Mouse (Mus musculus) limb, embryonic 11.5 days (tissue): ENCODE measurements at regions not wholly inside any gene's neighbourhood (a gene's known extent, or its start where the extent isn't known, plus 50 kb on each side); places are given as distances from the start of the nearest gene placed in this dataset.

Source experiments
- ATAC-seq: fragments of 200-750 bp; cut with Nextera tagmentation; 2 replicates; pipeline ENCODE4 v1.8.0; 2017; ENCODE audit warnings: low read depth; ENCODE audit not compliant: insufficient number of reproducible peaks, low FRiP score, low TSS enrichment
- DNase-seq: peaks from one replicate; pipeline ENCODE4 v3.0.0-alpha.2; 2015; ENCODE audit warnings: low spot score
- H3K27ac ChIP-seq: fragments of 300-500 bp; sonication (generic); replicated peaks from 2 replicates; pipeline ENCODE4 v1.5.1; 2014; ENCODE audit warnings: low read depth, mild to moderate bottlenecking, low read length
- H3K27me3 ChIP-seq: fragments of 300-500 bp; sonication (generic); 2 replicates; pipeline ENCODE4 v1.6.1; 2014; ENCODE audit warnings: mild to moderate bottlenecking, low read length, mixed read lengths; ENCODE audit not compliant: control insufficient read depth, insufficient read depth
- H3K36me3 ChIP-seq: fragments of 300-500 bp; sonication (generic); 2 replicates; pipeline ENCODE4 v1.6.1; 2014; ENCODE audit warnings: mild to moderate bottlenecking, low read length, moderate library complexity, mixed read lengths; ENCODE audit not compliant: control insufficient read depth, insufficient read depth
- H3K4me1 ChIP-seq: fragments of 300-500 bp; sonication (generic); 2 replicates; pipeline ENCODE4 v1.6.1; 2014; ENCODE audit warnings: low read length, mixed read lengths; ENCODE audit not compliant: control insufficient read depth, insufficient read depth
- H3K4me2 ChIP-seq: fragments of 300-500 bp; sonication (generic); 2 replicates; pipeline ENCODE4 v1.6.1; 2014; ENCODE audit warnings: low read depth, mild to moderate bottlenecking, moderate library complexity; ENCODE audit not compliant: severe bottlenecking
- H3K4me3 ChIP-seq: fragments of 300-500 bp; sonication (generic); 2 replicates; pipeline ENCODE4 v1.5.1; 2014; ENCODE audit warnings: low read depth, low read length
- H3K9ac ChIP-seq: fragments of 300-500 bp; sonication (generic); 2 replicates; pipeline ENCODE4 v1.6.1; 2014; ENCODE audit warnings: mild to moderate bottlenecking, low read length
- H3K9me3 ChIP-seq: fragments of 300-500 bp; sonication (generic); 2 replicates; pipeline ENCODE4 v1.6.1; 2016; ENCODE audit warnings: low read length; ENCODE audit not compliant: control insufficient read depth
- whole genome bisulfite sequencing: fragments of 180-500 bp; shearing (Covaris S2); extraction: QIAGEN DNeasy Blood & Tissue Kit; methylation state at CpG from one replicate; pipeline ENCODE4 v1.1.7; 2014; 5-methylcytosine and 5-hydroxymethylcytosine counted together

GRCm38 (mm10) chr3:81482742-81483141, 446.5 kb downstream of the Pdgfc start:
- Histone ChIP-seq H3K27me3 (no peaks in the 10 kb centered on the region), H3K9ac (no peak overlapping the region), H3K27ac (no peak overlapping the region), H3K9me3 (no peaks in the 10 kb centered on the region), H3K4me1 (no peaks in the 10 kb centered on the region), H3K36me3 (no peaks in the 10 kb centered on the region), H3K4me3 (no peak overlapping the region), H3K4me2 (no peak overlapping the region)
- DNase-seq, result no peak
- WGBS, result 61% methylated on average over 2 of the region's 2 CpGs
- no peak for ATAC-seq

DNA sequence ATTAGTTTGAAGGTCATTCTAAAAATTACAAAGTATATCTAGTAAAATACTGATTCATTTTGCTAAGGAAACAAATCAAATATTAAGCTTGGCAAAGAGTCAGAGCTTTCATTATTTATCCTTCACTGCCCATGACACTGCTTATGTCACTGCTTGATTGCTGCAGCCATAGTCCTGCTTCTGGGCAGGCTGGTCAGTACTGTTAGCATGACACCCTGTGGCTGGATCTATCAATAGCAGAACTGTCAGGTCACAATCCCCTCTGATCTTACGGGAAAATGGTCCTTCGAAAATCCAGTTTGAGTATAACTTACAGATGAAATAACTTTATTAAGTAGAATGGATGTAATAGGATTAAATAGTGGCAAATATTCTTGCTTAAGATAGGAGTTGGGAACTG, 447.1 kb downstream of the Pdgfc start:
- WGBS, result 69% methylated on average over 2 of the region's 2 CpGs
- no peaks in the 10 kb centered on the region for H3K27me3 ChIP-seq
- H3K4me2 ChIP-seq, result no peak overlapping the region
- ATAC-seq, result no peak
- no peak overlapping the region for H3K9ac ChIP-seq
- no peak overlapping the region for H3K4me3 ChIP-seq
- H3K4me1 ChIP-seq, result no peaks in the 10 kb centered on the region
- no peaks in the 10 kb centered on the region for H3K9me3 ChIP-seq
- no peak overlapping the region for H3K27ac ChIP-seq
- no peaks in the 10 kb centered on the region for H3K36me3 ChIP-seq
- no peak for DNase-seq

- no peaks in the 10 kb centered on the region for H3K27me3 ChIP-seq
- no peak overlapping the region for H3K27ac ChIP-seq
- H3K4me3 ChIP-seq, result no peak overlapping the region
- no peaks in the 10 kb centered on the region for H3K4me1 ChIP-seq
- ATAC-seq (no peak), DNase-seq (no peak)
- H3K36me3 ChIP-seq, result no peaks in the 10 kb centered on the region
- H3K9ac ChIP-seq, result no peak overlapping the region
- H3K4me2 ChIP-seq, result no peak overlapping the region
- WGBS, result 92% methylated on average over 1 of the region's 1 CpGs
- no peaks in the 10 kb centered on the region for H3K9me3 ChIP-seq
Measured at GRCm38 (mm10) chr3:81505316-81505715, 427.1 kb upstream of the Ctso start.

GRCm38 (mm10) chr3:81508611-81509010, 423.8 kb upstream of the Ctso start:
- peak; percentile 68; the same call in 1 of the 2 replicates for ATAC-seq
- no peak overlapping the region for H3K27ac ChIP-seq

GRCm38 (mm10) chr3:81521804-81522203, 410.6 kb upstream of the Ctso start:
- no peaks in the 10 kb centered on the region for H3K4me1 ChIP-seq
- 83% methylated on average over 4 of the region's 4 CpGs for WGBS
- no peak overlapping the region for H3K4me2 ChIP-seq
- ATAC-seq (no peak), DNase-seq (no peak)
- H3K27ac ChIP-seq, result no peak overlapping the region
- no peak overlapping the region for H3K9ac ChIP-seq
- H3K9me3 ChIP-seq, result no peaks in the 10 kb centered on the region
- no peaks in the 10 kb centered on the region for H3K36me3 ChIP-seq
- no peak overlapping the region for H3K4me3 ChIP-seq
- no peaks in the 10 kb centered on the region for H3K27me3 ChIP-seq

More at GRCm38 (mm10) chr3:81508611-81509010, 423.8 kb upstream of the Ctso start:
- no peak overlapping the region for H3K9ac ChIP-seq
- no peaks in the 10 kb centered on the region for H3K9me3 ChIP-seq
- no peaks in the 10 kb centered on the region for H3K36me3 ChIP-seq
- 4% methylated on average over 2 of the region's 2 CpGs for WGBS
- H3K4me1 ChIP-seq, result no peaks in the 10 kb centered on the region
- no peak overlapping the region for H3K4me2 ChIP-seq
- no peaks in the 10 kb centered on the region for H3K27me3 ChIP-seq
- peak; percentile 34 for DNase-seq
- no peak overlapping the region for H3K4me3 ChIP-seq

DNA sequence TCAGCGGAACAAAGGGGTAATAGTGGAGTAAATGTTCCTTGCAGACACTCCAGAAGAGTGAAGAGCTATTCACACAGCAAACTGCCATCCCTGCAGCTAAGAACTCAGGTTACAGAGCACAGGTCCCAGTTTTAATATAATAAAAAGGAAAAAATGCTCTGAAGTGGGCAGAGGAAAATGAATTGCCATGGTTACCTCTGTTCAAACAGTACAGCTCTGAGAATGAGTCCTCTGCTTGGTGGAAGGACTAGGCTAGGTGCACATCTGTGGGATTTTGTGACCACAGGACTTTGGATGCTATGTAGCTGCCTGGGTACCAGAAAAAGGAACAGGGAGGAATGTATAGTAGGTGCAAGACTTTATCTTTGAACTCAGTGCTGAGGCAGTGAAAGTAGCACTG, 401.5 kb upstream of the Ctso start:
- Histone ChIP-seq H3K4me1 (no peaks in the 10 kb centered on the region), H3K27ac (no peak overlapping the region), H3K36me3 (no peaks in the 10 kb centered on the region), H3K4me3 (no peak overlapping the region), H3K9me3 (no peaks in the 10 kb centered on the region), H3K4me2 (no peak overlapping the region), H3K27me3 (no peaks in the 10 kb centered on the region), H3K9ac (no peak overlapping the region)
- DNase-seq (no peak), ATAC-seq (no peak)
- WGBS, result 86% methylated on average over 1 of the region's 1 CpGs

DNA sequence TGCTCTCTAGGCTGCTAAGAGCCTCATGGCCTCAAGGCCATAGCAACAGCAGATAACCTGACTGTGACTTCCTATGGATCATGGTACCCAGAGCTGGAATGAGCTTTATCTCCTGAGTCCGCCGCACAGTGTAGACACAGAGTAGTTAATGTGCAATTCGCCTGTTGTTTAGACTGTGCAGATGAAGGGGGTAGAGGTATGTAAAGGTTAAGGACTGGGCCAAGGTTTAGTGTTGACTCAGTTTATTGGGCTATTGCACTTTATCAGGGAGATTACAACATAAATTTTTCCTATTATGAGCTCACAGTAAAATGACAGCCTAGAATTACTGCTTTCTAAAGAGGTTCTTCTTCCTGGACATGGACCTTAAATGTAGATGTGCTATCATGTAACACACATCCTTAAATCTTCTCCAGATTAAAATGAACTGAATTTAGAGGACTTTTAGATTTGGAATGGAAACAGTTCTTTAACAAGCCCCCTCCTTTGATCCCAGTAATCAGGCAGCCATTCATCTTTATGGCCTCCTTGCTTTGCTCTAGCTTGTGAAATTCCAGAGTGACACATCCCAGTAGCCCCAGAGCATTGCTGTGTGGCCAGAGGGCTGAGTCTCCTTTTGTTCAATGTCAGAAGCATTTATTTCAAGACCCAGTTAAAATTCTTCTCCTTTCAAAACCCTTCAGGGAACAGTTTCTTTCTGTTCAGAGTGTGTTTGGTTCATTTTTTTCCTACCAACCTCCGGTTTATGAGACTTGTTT, 396.8 kb upstream of the Ctso start:
- Histone ChIP-seq H3K4me1 (no peaks in the 10 kb centered on the region), H3K9me3 (no peaks in the 10 kb centered on the region), H3K36me3 (no peaks in the 10 kb centered on the region), H3K4me2 (no peak overlapping the region), H3K9ac (no peak overlapping the region), H3K27ac (no peak overlapping the region), H3K4me3 (no peak overlapping the region), H3K27me3 (no peaks in the 10 kb centered on the region)
- ATAC-seq (no peak; the same call in 1 of the 2 replicates), DNase-seq (peak; percentile 46)
- 34% methylated on average over 4 of the region's 4 CpGs for WGBS

DNA sequence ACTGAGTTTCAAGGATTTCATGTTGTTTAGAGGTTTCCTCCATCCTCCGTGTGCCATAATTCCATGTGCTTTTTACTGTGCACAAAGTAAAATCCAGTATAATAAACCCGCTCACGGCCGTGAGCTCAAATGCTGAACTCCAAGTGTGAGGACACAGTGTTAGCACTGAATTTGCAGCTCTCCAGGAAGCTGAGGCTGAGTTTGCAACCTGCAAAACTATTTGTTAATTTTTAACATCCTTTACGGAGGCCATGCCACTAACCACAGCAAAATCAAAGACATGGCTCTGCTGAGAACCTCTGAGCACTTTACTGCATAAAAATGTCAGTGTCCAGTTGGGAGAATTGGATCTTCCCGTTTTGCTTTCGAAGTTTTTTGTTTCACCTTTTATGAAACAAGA, 377.6 kb upstream of the Ctso start:
- no peaks in the 10 kb centered on the region for H3K27me3 ChIP-seq
- no peaks in the 10 kb centered on the region for H3K9me3 ChIP-seq
- no peak for ATAC-seq
- no peak overlapping the region for H3K27ac ChIP-seq
- no peak overlapping the region for H3K4me3 ChIP-seq
- no peak overlapping the region for H3K4me2 ChIP-seq
- 0 out of 2 replicates have a peak, but pooled peaks cover 6% of the 10 kb centered on the region for H3K4me1 ChIP-seq
- no peak for DNase-seq
- no peaks in the 10 kb centered on the region for H3K36me3 ChIP-seq
- H3K9ac ChIP-seq, result no peak overlapping the region
- WGBS, result 34% methylated on average over 7 of the region's 7 CpGs
